31 mouse cellular contexts compared by ENCODE assay signal in genomic region chr17:29686771-29687170, GRCm38 (mm10). TPM values are rescaled to one million over a fixed set of nuclear protein-coding genes. Genes with fewer than 3 reads are reported as not detected.
A peak's percentile ranks its signal among the peaks of the same experiment; 100 is the strongest.
DNase-seq lines count a peak whose midpoint lies in the region; ATAC-seq and TF ChIP-seq lines count a peak whose summit lies in the region.
"Had no signal": no experiment of that assay in that cellular context is flagged by ENCODE, and none has a peak within 500 bp of the region (broad histone marks: within the 10 kb centered on the region; RNA-seq: fewer than 3 reads in every experiment).

No protein-coding gene starts in this region.

- H3K4me3 ChIP-seq in heart, embryonic 13.5 days, result no peak overlapping the region
- H3K4me3 ChIP-seq in liver, embryonic 12.5 days, result no peak overlapping the region
- H3K4me3 ChIP-seq in neural tube, embryonic 15.5 days (replicated peaks), result no peak overlapping the region
- no peak overlapping the region for H3K4me3 ChIP-seq in hindbrain, postnatal 0 days (ENCODE audit: low read length)
- H3K4me3 ChIP-seq: embryonic facial prominence, embryonic 12.5 days; erythroblast, embryonic 14.5 days; forebrain, embryonic 13.5 days; gastrocnemius, adult 2 months; heart, embryonic 15.5 days; layer of hippocampus, adult 2 months; limb, embryonic 12.5 days; midbrain, embryonic 13.5 days had no signal

- H3K36me3 ChIP-seq in heart, embryonic 13.5 days, result peaks cover 100% of the 10 kb centered on the region
- peaks cover 100% of the 10 kb centered on the region for H3K36me3 ChIP-seq in liver, embryonic 12.5 days
- H3K36me3 ChIP-seq in neural tube, embryonic 15.5 days, result peaks cover 89% of the 10 kb centered on the region
- H3K36me3 ChIP-seq in hindbrain, postnatal 0 days (ENCODE audit: insufficient read depth, low read length), result peaks cover 58% of the 10 kb centered on the region

- H3K4me1 ChIP-seq in heart, embryonic 13.5 days, result peaks cover 54% of the 10 kb centered on the region
- peaks cover 70% of the 10 kb centered on the region for H3K4me1 ChIP-seq in liver, embryonic 12.5 days
- H3K4me1 ChIP-seq in neural tube, embryonic 15.5 days, result no peaks in the 10 kb centered on the region
- H3K4me1 ChIP-seq in hindbrain, postnatal 0 days (ENCODE audit: insufficient read depth, low read length), result no peaks in the 10 kb centered on the region
- H3K4me1 ChIP-seq: embryonic facial prominence, embryonic 12.5 days; forebrain, embryonic 13.5 days; limb, embryonic 12.5 days had no signal

- ATAC-seq in heart, embryonic 13.5 days (ENCODE audit: extremely low read depth, insufficient number of reproducible peaks, low FRiP score, low TSS enrichment), result no peak
- ATAC-seq in liver, embryonic 12.5 days, result peak; percentile 85
- peak; percentile 58 for ATAC-seq in megakaryocyte progenitor cell, adult 5-6 weeks (replicated peaks; ENCODE audit: poor library complexity)
- no peak for ATAC-seq in neural tube, embryonic 15.5 days (ENCODE audit: low FRiP score)
- no peak for ATAC-seq in hindbrain, postnatal 0 days
- ATAC-seq: activated CD4-positive, CD25-positive, alpha-beta regulatory T cell, adult 4 months; forebrain, embryonic 13.5 days; midbrain, embryonic 13.5 days had no signal

- TF ChIP-seq CTCF in hindbrain, postnatal 0 days (IDR thresholded peaks at IDR 0.05; ENCODE audit: low read depth), result no peak

- DNase-seq in heart, postnatal 36 days, result no peak
- DNase-seq in c-Kit-positive CD71-positive TER-119-negative erythroid progenitor cells, embryonic 14.5 days (ENCODE audit: low read depth), result peak; percentile 54
- DNase-seq in urinary bladder, adult 18-20 months (ENCODE audit: low spot score in 2 of 2), result no peak
- DNase-seq in hindbrain, postnatal 0 days (ENCODE audit: low spot score), result no peak
- DNase-seq: adrenal gland, adult 8-10 months; cerebellum, adult 11 months; cerebellum, adult 9-11 months; gastrocnemius, adult 2 months; heart, postnatal 4 days; kidney, adult 9 months; kidney, postnatal 25 days; layer of hippocampus, postnatal 36 days; lung, adult 2 months; lung, postnatal 14 days; retina, postnatal 1 day; right cerebral cortex, postnatal 25 days; spleen, adult 18-20 months; thymus, postnatal 36 days had no signal

- H3K4me2 ChIP-seq in heart, embryonic 13.5 days, result no peak overlapping the region
- peak overlapping the region; percentile 43 for H3K4me2 ChIP-seq in liver, embryonic 12.5 days
- no peak overlapping the region for H3K4me2 ChIP-seq in neural tube, embryonic 15.5 days
- H3K4me2 ChIP-seq in hindbrain, postnatal 0 days (ENCODE audit: low read depth, low read length), result no peak overlapping the region
- H3K4me2 ChIP-seq: embryonic facial prominence, embryonic 12.5 days; forebrain, embryonic 13.5 days; heart, embryonic 15.5 days; hindbrain, embryonic 14.5 days; limb, embryonic 12.5 days; midbrain, embryonic 13.5 days had no signal

- intact Hi-C loops in heart, postnatal 36 days (cut with DNase I), result no loop called here

- peak overlapping the region; percentile 89; the same call in 1 of the 2 replicates for H3K27ac ChIP-seq in heart, embryonic 13.5 days (replicated peaks)
- H3K27ac ChIP-seq in liver, embryonic 12.5 days, result peak overlapping the region; percentile 88
- no peak overlapping the region for H3K27ac ChIP-seq in neural tube, embryonic 15.5 days (replicated peaks)
- no peak overlapping the region for H3K27ac ChIP-seq in hindbrain, postnatal 0 days
- H3K27ac ChIP-seq: embryonic facial prominence, embryonic 12.5 days; gastrocnemius, adult 2 months; hindbrain, embryonic 14.5 days; layer of hippocampus, adult 2 months; limb, embryonic 12.5 days; midbrain, embryonic 13.5 days had no signal

- WGBS in heart, embryonic 13.5 days, result 81% methylated on average over 5 of the region's 5 CpGs
- WGBS in liver, embryonic 12.5 days (ENCODE audit: insufficient replicate concordance), result 56% methylated on average over 5 of the region's 5 CpGs
- WGBS in neural tube, embryonic 15.5 days, result 96% methylated on average over 5 of the region's 5 CpGs
- WGBS in hindbrain, postnatal 0 days, result 99% methylated on average over 5 of the region's 5 CpGs

- 0 out of 2 replicates have a peak overlapping the region, but pooled peaks have one; percentile 19 for H3K9ac ChIP-seq in heart, embryonic 13.5 days
- H3K9ac ChIP-seq in liver, embryonic 12.5 days, result peak overlapping the region; percentile 56; the same call in 1 of the 2 replicates
- H3K9ac ChIP-seq in neural tube, embryonic 15.5 days (replicated peaks), result no peak overlapping the region
- no peak overlapping the region for H3K9ac ChIP-seq in hindbrain, postnatal 0 days (replicated peaks; ENCODE audit: low read length)
- H3K9ac ChIP-seq: embryonic facial prominence, embryonic 12.5 days; forebrain, embryonic 13.5 days; hindbrain, embryonic 14.5 days; limb, embryonic 12.5 days; midbrain, embryonic 13.5 days had no signal

- H3K9me3 ChIP-seq in heart, embryonic 13.5 days, result no peaks in the 10 kb centered on the region
- no peaks in the 10 kb centered on the region; the same call in 1 of the 2 replicates for H3K9me3 ChIP-seq in liver, embryonic 12.5 days (replicated peaks)
- H3K9me3 ChIP-seq in neural tube, embryonic 15.5 days (replicated peaks), result no peaks in the 10 kb centered on the region
- no peaks in the 10 kb centered on the region for H3K9me3 ChIP-seq in hindbrain, postnatal 0 days (ENCODE audit: low read length)
- H3K9me3 ChIP-seq: embryonic facial prominence, embryonic 12.5 days; forebrain, embryonic 13.5 days; heart, embryonic 15.5 days; limb, embryonic 12.5 days; midbrain, embryonic 13.5 days had no signal

- no peaks in the 10 kb centered on the region for H3K27me3 ChIP-seq in heart, embryonic 13.5 days (replicated peaks)
- H3K27me3 ChIP-seq in liver, embryonic 12.5 days (replicated peaks), result no peaks in the 10 kb centered on the region
- H3K27me3 ChIP-seq in neural tube, embryonic 15.5 days (replicated peaks), result no peaks in the 10 kb centered on the region
- H3K27me3 ChIP-seq in hindbrain, postnatal 0 days (ENCODE audit: insufficient read depth, low read length), result no peaks in the 10 kb centered on the region
- H3K27me3 ChIP-seq: embryonic facial prominence, embryonic 12.5 days; forebrain, embryonic 13.5 days; heart, embryonic 15.5 days; limb, embryonic 12.5 days; midbrain, embryonic 13.5 days had no signal

RNA-seq across cellular contexts. Expression of gene Cmtr1, which starts 26.4 kb away (rescaled TPM):
- 87.9 and 91.2 TPM in 2 replicates for polyA plus RNA-seq in heart, embryonic 13.5 days (2015; fragmentation: Nextera tagmentation; extraction: Ambion mirVana)
- total RNA-seq in heart, postnatal 36 days (2021), result 10 to 100 TPM; 45.5 to 54.4 TPM
- 104 and 106 TPM in 2 replicates for polyA plus RNA-seq in liver, embryonic 12.5 days (2016; fragmentation: Nextera tagmentation; extraction: Ambion mirVana)
- total RNA-seq in megakaryocyte progenitor cell, adult 5-6 weeks (2015), result 16.5 and 37.1 TPM in 2 replicates
- 136 and 148 TPM in 2 replicates for total RNA-seq in megakaryocyte progenitor cell, adult 5-6 weeks (2017)
- polyA plus RNA-seq in neural tube, embryonic 15.5 days (2015; fragmentation: Nextera tagmentation; extraction: Ambion mirVana), result 106 and 119 TPM in 2 replicates
- total RNA-seq in hindbrain, postnatal 0 days (2014; rRNA removed), result 69.1 and 71.5 TPM in 2 replicates
- polyA plus RNA-seq in hindbrain, postnatal 0 days (2015; fragmentation: Nextera tagmentation; extraction: Ambion mirVana), result 106 and 116 TPM in 2 replicates

RNA-seq across cellular contexts. Expression of gene Ccdc167, which starts 30.1 kb away (rescaled TPM):
- 14.4 and 14.6 TPM in 2 replicates for polyA plus RNA-seq in heart, embryonic 13.5 days (2015; fragmentation: Nextera tagmentation; extraction: Ambion mirVana)
- 10 to 100 TPM; 11.0 to 11.6 TPM for total RNA-seq in heart, postnatal 36 days (2021)
- polyA plus RNA-seq in liver, embryonic 12.5 days (2016; fragmentation: Nextera tagmentation; extraction: Ambion mirVana), result 9.8 and 10.8 TPM in 2 replicates
- 19.1 and 20.1 TPM in 2 replicates for total RNA-seq in megakaryocyte progenitor cell, adult 5-6 weeks (2015)
- total RNA-seq in megakaryocyte progenitor cell, adult 5-6 weeks (2017), result 6.3 and 11.3 TPM in 2 replicates
- polyA plus RNA-seq in neural tube, embryonic 15.5 days (2015; fragmentation: Nextera tagmentation; extraction: Ambion mirVana), result 10.1 and 10.4 TPM in 2 replicates
- total RNA-seq in hindbrain, postnatal 0 days (2014; rRNA removed), result 9.7 and 14.4 TPM in 2 replicates
- 9.8 and 11.3 TPM in 2 replicates for polyA plus RNA-seq in hindbrain, postnatal 0 days (2015; fragmentation: Nextera tagmentation; extraction: Ambion mirVana)

Comparison
In these comparisons a context has a peak if more than half of its experiments do, and no peak if none do; other contexts are left out.
1. ATAC-seq: peak in liver, embryonic 12.5 days (single experiment) and megakaryocyte progenitor cell, adult 5-6 weeks (single experiment); none in heart, embryonic 13.5 days (single experiment), neural tube, embryonic 15.5 days (single experiment) and hindbrain, postnatal 0 days (single experiment).
2. H3K27ac ChIP-seq: peak in heart, embryonic 13.5 days (single experiment) and liver, embryonic 12.5 days (single experiment); none in neural tube, embryonic 15.5 days (single experiment) and hindbrain, postnatal 0 days (single experiment).
3. H3K9ac ChIP-seq: peak in heart, embryonic 13.5 days (single experiment) and liver, embryonic 12.5 days (single experiment); none in neural tube, embryonic 15.5 days (single experiment) and hindbrain, postnatal 0 days (single experiment).